Mouse (Mus musculus): Measurements from ENCODE around the gene Kera. TPM values are rescaled to one million over a fixed set of nuclear protein-coding genes. Genes with fewer than 3 reads are reported as not detected.

The Kera gene
- 0.13 and 0.18 TPM in 2 replicates for polyA plus RNA-seq (2015; fragmentation: Nextera tagmentation; extraction: Ambion mirVana)

DNA sequence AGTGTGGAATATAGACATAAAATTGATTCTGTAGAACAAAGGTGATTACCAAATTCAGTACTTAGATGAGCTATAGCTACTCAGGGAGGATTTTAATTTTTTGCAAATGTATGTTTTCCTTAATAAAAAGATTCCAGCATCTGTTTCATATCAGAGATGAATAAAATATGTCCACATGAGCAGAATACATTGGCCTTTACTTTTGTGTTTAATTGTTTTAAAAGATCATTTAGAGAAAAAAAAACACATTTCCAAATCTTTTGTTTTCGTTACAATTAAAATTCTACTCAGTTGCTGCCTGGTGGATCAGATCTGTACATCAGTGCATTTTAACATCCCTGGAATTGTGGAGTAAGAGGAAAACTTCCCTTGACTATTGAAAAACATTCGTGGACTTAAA, at the start of gene Kera:
Gene Kera, plus strand, starts transcription at position 301 of the 400 bp plus-strand sequence.
- Histone ChIP-seq H3K4me3 (ENCODE audit: low read depth, low read length) (no peak within 1 kb of the TSS), H3K36me3 (ENCODE audit: control insufficient read depth, insufficient read depth) (no peaks in the 10 kb centered on the region), H3K4me2 (replicated peaks; ENCODE audit: low read depth) (no peak within 1 kb of the TSS), H3K4me1 (replicated peaks; ENCODE audit: control insufficient read depth, insufficient read depth, low read length) (no peaks in the 10 kb centered on the region), H3K9me3 (ENCODE audit: control insufficient read depth) (no peaks in the 10 kb centered on the region), H3K27ac (ENCODE audit: low read depth, low read length) (no peak within 1 kb of the TSS), H3K27me3 (replicated peaks; ENCODE audit: control insufficient read depth, insufficient read depth, low read length) (no peaks in the 10 kb centered on the region), H3K9ac (ENCODE audit: low read depth, low read length) (no peak within 1 kb of the TSS)
- no peak for TF ChIP-seq CTCF (IDR thresholded peaks at IDR 0.05; ENCODE audit: low read depth)
- 76% methylated on average over 2 of the region's 2 CpGs for WGBS
- no peak for ATAC-seq

DNA sequence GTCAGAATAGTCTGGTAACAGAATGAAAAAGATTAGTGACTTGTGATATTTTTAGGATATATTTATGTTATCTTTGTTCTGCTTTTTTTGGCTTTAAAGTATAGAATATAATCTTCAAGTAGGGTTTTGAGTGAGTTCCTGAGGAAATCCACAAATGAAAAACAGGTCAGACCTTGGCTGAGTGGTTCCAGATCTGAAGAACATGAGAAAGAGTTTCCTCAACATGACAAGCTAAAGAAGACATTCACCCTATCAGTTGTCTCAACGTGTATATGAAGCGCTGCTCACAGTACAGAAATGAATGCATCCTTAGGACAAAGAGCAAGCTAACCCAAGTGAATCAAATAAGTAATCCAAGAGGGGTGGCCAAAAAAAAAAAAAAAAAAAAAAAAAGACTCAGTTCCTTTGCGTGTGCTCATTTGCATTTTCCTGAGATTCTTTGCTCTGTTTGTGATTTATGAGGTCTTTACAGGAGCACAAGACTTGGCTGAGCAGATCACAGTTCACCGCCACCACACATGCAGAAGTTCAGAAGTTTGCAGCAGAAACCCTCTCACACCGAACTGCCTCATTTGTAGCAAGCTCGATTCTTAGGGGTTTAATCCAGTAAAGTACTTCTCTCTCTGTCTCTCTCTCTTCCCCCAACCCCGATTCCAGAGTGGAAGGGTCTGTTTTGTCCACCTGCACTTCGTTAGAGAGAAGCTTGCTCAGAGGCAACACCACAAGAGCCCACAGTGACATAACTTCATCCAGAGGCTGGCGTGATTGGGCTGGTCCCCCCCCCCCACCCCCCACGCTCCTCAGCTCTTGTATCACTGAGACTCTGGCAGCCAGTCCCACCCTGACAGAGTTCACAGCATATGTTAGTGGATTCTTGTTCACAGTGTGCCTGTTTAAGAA, 41.5 kb upstream of the Kera start, which contains the start of gene Lum:
Gene Lum, plus strand, starts transcription at position 172 of the 900 bp plus-strand sequence.
- ATAC-seq, result no peak
- Histone ChIP-seq H3K27ac (ENCODE audit: low read depth, low read length) (peak within 1 kb of the TSS; percentile 35; the same call in 1 of the 2 replicates), H3K4me3 (ENCODE audit: low read depth, low read length) (0 out of 2 replicates have a peak within 1 kb of the TSS, but pooled peaks have one; percentile 5), H3K4me1 (replicated peaks; ENCODE audit: control insufficient read depth, insufficient read depth, low read length) (no peaks in the 10 kb centered on the region), H3K36me3 (ENCODE audit: control insufficient read depth, insufficient read depth) (no peaks in the 10 kb centered on the region), H3K9me3 (ENCODE audit: control insufficient read depth) (no peaks in the 10 kb centered on the region), H3K4me2 (replicated peaks; ENCODE audit: low read depth) (peak within 1 kb of the TSS; percentile 38), H3K27me3 (replicated peaks; ENCODE audit: control insufficient read depth, insufficient read depth, low read length) (no peaks in the 10 kb centered on the region), H3K9ac (ENCODE audit: low read depth, low read length) (no peak within 1 kb of the TSS)
- WGBS, result 55% methylated on average over 10 of the region's 10 CpGs
- TF ChIP-seq CTCF (IDR thresholded peaks at IDR 0.05; ENCODE audit: low read depth), result no peak

DNA sequence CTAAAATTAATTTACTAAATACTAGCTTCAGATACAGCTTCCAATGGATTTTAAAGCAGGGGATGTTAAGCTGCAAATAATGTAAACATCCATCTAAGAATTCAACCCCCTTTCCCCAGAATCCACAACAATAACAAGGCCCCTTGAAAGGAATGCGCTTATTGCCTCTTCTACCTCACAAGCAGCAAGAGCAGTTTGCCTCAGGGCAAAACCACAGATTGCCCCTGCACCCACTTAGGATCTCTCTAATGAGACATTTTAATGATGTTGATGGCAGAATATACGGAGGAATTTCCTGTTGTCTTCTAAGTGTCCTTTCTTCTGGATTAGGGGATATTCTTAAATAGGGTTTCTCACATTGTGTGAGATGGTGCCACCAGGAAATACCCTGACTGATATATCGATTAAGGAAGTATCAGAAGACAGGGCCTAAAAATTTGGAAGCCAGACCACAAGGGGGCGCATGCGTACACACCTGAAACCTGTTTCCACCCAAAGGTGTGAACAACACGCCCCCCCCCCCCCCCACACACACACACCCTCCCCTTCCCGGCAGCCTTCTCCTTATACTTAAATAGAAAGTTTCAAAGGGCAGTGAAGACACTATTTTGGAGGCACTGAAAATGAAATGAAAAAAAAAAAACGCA, 39.1 kb upstream of the Kera start:
- WGBS, result 66% methylated on average over 8 of the region's 8 CpGs
- no peaks in the 10 kb centered on the region for H3K9me3 ChIP-seq (ENCODE audit: control insufficient read depth)
- H3K4me2 ChIP-seq (replicated peaks; ENCODE audit: low read depth), result peak overlapping the region; percentile 39
- no peaks in the 10 kb centered on the region for H3K36me3 ChIP-seq (ENCODE audit: control insufficient read depth, insufficient read depth)
- H3K4me1 ChIP-seq (replicated peaks; ENCODE audit: control insufficient read depth, insufficient read depth, low read length), result no peaks in the 10 kb centered on the region
- no peak overlapping the region for H3K27ac ChIP-seq (ENCODE audit: low read depth, low read length)
- H3K9ac ChIP-seq (ENCODE audit: low read depth, low read length), result no peak overlapping the region
- TF ChIP-seq CTCF (IDR thresholded peaks at IDR 0.05; ENCODE audit: low read depth), result peak; percentile 42
- ATAC-seq, result no peak
- H3K4me3 ChIP-seq (ENCODE audit: low read depth, low read length), result no peak overlapping the region
- H3K27me3 ChIP-seq (replicated peaks; ENCODE audit: control insufficient read depth, insufficient read depth, low read length), result no peaks in the 10 kb centered on the region

DNA sequence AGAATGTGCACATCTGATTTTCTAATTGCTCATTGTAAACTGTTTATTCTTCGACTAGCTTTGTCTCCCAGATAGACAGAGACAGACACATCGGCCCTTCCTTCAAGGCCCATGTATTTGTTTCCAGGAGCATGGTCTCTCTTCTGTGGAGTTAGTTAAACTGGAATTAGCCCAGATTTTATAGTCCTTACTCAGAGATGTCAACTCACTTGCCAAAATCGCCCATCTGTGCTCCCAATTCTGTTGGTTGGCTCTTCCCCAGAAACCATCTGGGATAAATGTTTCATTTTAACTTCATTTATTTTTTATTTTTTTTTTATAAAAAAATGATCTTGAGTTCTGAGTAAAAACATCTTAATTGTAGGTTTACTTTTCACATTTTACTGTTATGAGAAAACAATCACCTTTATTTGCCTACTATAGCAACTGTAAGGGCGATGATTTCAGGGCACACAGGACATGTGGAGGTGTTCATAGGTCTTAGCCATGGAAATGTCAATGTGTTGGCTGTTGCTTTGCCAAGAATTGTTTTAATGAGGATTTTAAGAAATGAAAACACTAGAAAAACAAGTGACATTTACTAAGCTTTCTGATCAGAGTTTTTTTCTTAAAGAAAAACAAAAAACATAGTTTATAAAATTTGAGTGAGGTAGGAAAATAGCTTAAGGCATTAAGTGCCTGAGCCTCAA, 24.0 kb upstream of the Kera start:
- Histone ChIP-seq H3K36me3 (ENCODE audit: control insufficient read depth, insufficient read depth) (no peaks in the 10 kb centered on the region), H3K4me3 (ENCODE audit: low read depth, low read length) (no peak overlapping the region), H3K27me3 (replicated peaks; ENCODE audit: control insufficient read depth, insufficient read depth, low read length) (no peaks in the 10 kb centered on the region), H3K4me1 (replicated peaks; ENCODE audit: control insufficient read depth, insufficient read depth, low read length) (no peaks in the 10 kb centered on the region), H3K27ac (ENCODE audit: low read depth, low read length) (no peak overlapping the region), H3K9ac (ENCODE audit: low read depth, low read length) (no peak overlapping the region), H3K9me3 (ENCODE audit: control insufficient read depth) (no peaks in the 10 kb centered on the region), H3K4me2 (replicated peaks; ENCODE audit: low read depth) (no peak overlapping the region)
- TF ChIP-seq CTCF (IDR thresholded peaks at IDR 0.05; ENCODE audit: low read depth), result no peak
- no peak for ATAC-seq
- 62% methylated on average over 4 of the region's 4 CpGs for WGBS

DNA sequence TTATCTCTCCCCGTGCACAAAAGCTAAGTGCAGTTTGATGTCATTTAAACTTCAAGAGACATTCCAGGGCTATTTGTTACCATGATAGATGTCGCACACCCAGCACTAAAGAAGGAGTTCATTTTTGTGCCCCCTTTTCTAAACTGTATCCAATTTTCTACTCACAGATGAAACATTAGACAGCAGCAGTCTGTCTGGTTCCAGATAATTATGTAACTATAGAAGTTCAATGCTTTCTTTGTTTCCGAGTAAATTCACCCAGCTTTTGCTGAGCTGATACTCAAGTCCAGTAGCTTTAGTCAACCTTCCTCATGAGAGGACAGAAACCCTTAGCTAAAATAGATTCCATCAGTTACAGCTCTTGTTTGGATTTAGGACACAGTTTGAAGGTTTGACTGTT, 22.5 kb upstream of the Kera start:
- no peak for ATAC-seq
- no peak for TF ChIP-seq CTCF (IDR thresholded peaks at IDR 0.05; ENCODE audit: low read depth)
- WGBS, result 20% methylated on average over 3 of the region's 3 CpGs
- H3K4me2 ChIP-seq (replicated peaks; ENCODE audit: low read depth), result no peak overlapping the region
- no peak overlapping the region for H3K9ac ChIP-seq (ENCODE audit: low read depth, low read length)
- no peaks in the 10 kb centered on the region for H3K4me1 ChIP-seq (replicated peaks; ENCODE audit: control insufficient read depth, insufficient read depth, low read length)
- H3K9me3 ChIP-seq (ENCODE audit: control insufficient read depth), result no peaks in the 10 kb centered on the region
- H3K27ac ChIP-seq (ENCODE audit: low read depth, low read length), result no peak overlapping the region
- H3K36me3 ChIP-seq (ENCODE audit: control insufficient read depth, insufficient read depth), result no peaks in the 10 kb centered on the region
- H3K4me3 ChIP-seq (ENCODE audit: low read depth, low read length), result no peak overlapping the region
- no peaks in the 10 kb centered on the region for H3K27me3 ChIP-seq (replicated peaks; ENCODE audit: control insufficient read depth, insufficient read depth, low read length)

DNA sequence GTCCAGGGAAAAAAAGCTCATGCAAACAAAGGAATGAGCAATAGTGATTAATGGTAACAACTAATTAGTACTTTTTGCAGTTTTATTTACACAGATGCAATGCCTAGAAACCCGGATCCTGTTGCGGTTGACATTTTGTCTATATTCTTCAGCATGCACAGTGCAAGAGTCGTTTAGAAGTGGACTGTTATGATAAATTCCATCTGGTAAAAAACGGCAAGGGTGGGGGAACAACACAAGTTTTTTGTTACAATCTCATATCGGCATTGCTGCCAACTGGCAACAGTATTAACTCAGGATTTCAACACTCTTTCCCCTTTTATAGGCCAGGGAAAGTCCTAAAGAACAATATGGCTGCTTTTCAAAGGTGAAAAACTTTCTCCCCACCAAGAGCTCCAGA, 19.5 kb upstream of the Kera start:
- Histone ChIP-seq H3K4me3 (ENCODE audit: low read depth, low read length) (no peak overlapping the region), H3K27me3 (replicated peaks; ENCODE audit: control insufficient read depth, insufficient read depth, low read length) (no peaks in the 10 kb centered on the region), H3K36me3 (ENCODE audit: control insufficient read depth, insufficient read depth) (no peaks in the 10 kb centered on the region), H3K9me3 (ENCODE audit: control insufficient read depth) (no peaks in the 10 kb centered on the region), H3K4me1 (replicated peaks; ENCODE audit: control insufficient read depth, insufficient read depth, low read length) (no peaks in the 10 kb centered on the region), H3K9ac (ENCODE audit: low read depth, low read length) (no peak overlapping the region), H3K27ac (ENCODE audit: low read depth, low read length) (no peak overlapping the region), H3K4me2 (replicated peaks; ENCODE audit: low read depth) (no peak overlapping the region)
- no peak for TF ChIP-seq CTCF (IDR thresholded peaks at IDR 0.05; ENCODE audit: low read depth)
- WGBS, result 56% methylated on average over 5 of the region's 5 CpGs
- ATAC-seq, result no peak

All from intestine, postnatal 0 days (tissue).